Mouse (Mus musculus) brain, embryonic 14.5 days (tissue): ENCODE results near the gene Gm21970.

Source experiments
- CTCF ChIP-seq: fragments of 200-500 bp; IDR thresholded peaks from 2 replicates; pipeline ENCODE4 v1.5.1; 2012; ENCODE audit warnings: inconsistent platforms, mild to moderate bottlenecking, moderate library complexity, borderline replicate concordance; ENCODE audit not compliant: insufficient read depth, insufficient read length; ENCODE audit errors: extremely low read depth
- POLR2A ChIP-seq: fragments of 200-500 bp; IDR thresholded peaks from 2 replicates; pipeline ENCODE4 v1.6.1; 2012; ENCODE audit warnings: mild to moderate bottlenecking, inconsistent platforms, borderline replicate concordance; ENCODE audit not compliant: poor library complexity, insufficient read depth, insufficient read length, severe bottlenecking; ENCODE audit errors: extremely low read depth

DNA sequence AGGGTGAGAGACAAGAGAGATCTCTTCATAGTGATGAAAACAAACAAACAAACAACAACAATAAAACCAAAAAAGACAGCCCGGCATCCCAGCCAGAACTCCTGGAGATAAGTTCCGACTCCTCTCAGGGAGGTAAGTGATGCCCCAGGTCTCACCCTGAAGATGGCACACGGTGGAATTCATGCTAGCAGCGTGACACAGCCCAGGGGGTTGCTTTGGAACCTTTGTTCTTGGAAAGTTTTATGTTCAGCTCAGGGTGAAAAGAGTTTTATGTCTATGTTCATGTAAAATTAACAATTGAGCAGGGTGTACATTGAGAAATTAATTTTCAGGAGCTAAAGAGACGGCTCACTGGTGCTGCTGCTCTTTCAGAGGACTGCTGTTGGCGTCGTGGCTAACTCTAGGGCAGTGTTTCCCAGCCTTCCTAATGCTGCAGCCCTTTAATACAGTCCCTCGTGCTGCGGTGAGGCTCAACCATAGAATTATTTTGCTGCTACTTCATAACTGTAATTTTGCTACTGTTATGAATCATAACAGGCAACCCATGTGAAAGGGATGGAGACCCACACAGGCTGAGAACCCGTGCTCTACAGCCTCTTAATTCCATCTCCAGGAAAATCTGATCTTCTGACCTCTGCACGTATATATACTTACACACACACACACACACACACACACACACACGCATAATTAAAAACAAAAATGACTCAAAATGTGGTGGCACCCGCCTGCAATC is 74.2 kb downstream of the Gm21970 start:
- TF ChIP-seq CTCF (no peak), POLR2A (no peak)
